Comparison of ENCODE assay signal across 8 mouse cellular contexts in the genomic region with DNA sequence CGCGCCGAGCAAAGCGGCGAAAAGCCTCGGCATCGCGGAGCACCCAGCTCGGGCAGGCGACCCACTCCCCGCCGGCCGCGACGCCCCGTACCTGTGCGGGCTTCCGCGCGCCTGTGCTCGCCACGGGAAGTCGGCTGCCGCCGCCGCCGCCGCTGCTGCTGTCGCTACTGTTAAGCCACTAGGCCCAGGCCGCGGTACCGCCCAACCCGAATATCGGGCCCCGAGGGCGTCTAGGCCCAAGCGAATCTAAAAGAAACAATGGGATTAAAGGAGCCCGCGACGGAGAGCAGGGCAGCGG. TPM values are rescaled to one million over a fixed set of nuclear protein-coding genes. Genes with fewer than 3 reads are reported as not detected.
DNase-seq lines count a peak whose midpoint lies in the region; ATAC-seq and TF ChIP-seq lines count a peak whose summit lies in the region.

No protein-coding gene starts in this region.

- peak; percentile 40 for ATAC-seq in heart, embryonic 13.5 days (ENCODE audit: extremely low read depth, insufficient number of reproducible peaks, low FRiP score, low TSS enrichment)
- ATAC-seq in forebrain, embryonic 16.5 days: peak; percentile 14

- peaks cover 49% of the 10 kb centered on the region for H3K79me2 ChIP-seq in macrophage (ENCODE audit: inconsistent target)

- H3K9ac ChIP-seq in heart, embryonic 13.5 days: peak overlapping the region; percentile 100
- peak overlapping the region; percentile 99 for H3K9ac ChIP-seq in ES-E14 (ENCODE audit: insufficient read depth, low read depth, low read length, poor library complexity, severe bottlenecking)
- peak overlapping the region; percentile 100 for H3K9ac ChIP-seq in forebrain, embryonic 16.5 days (replicated peaks; ENCODE audit: low read depth, low read length)

- H3K36me3 ChIP-seq in heart, embryonic 13.5 days: peaks cover 38% of the 10 kb centered on the region
- H3K36me3 ChIP-seq in ES-E14 (ENCODE audit: control insufficient read depth, insufficient read depth, low read length, poor library complexity, severe bottlenecking): peaks cover 14% of the 10 kb centered on the region
- H3K36me3 ChIP-seq in forebrain, embryonic 16.5 days (ENCODE audit: control insufficient read depth, insufficient read depth): peaks cover 8% of the 10 kb centered on the region
- H3K36me3 ChIP-seq in macrophage (ENCODE audit: inconsistent target): peaks cover 38% of the 10 kb centered on the region

- H3K9me3 ChIP-seq in heart, embryonic 13.5 days: no peaks in the 10 kb centered on the region
- H3K9me3 ChIP-seq in ES-E14 (ENCODE audit: control insufficient read depth, insufficient read depth, low read depth, low read length): no peaks in the 10 kb centered on the region
- no peaks in the 10 kb centered on the region for H3K9me3 ChIP-seq in forebrain, embryonic 16.5 days (ENCODE audit: control insufficient read depth, low read length)

- H3K4me1 ChIP-seq in heart, embryonic 13.5 days: peaks cover 39% of the 10 kb centered on the region
- peaks cover 0 to 2% of the 10 kb centered on the region in 2 experiments; a peak in 2 of 4 replicates for H3K4me1 ChIP-seq in ES-E14 (ENCODE audit: control insufficient read depth in 2 of 2, insufficient read depth in 2 of 2, low read length in 2 of 2, poor library complexity in 1 of 2)
- peaks cover 25% of the 10 kb centered on the region for H3K4me1 ChIP-seq in forebrain, embryonic 16.5 days (replicated peaks; ENCODE audit: control insufficient read depth, insufficient read depth, low read length)

- peak overlapping the region; percentile 96 for H3K27ac ChIP-seq in heart, embryonic 13.5 days (replicated peaks)
- H3K27ac ChIP-seq in ES-E14 (ENCODE audit: insufficient read depth, low read depth, low read length, poor library complexity, severe bottlenecking): peak overlapping the region; percentile 96
- H3K27ac ChIP-seq in forebrain, embryonic 16.5 days (ENCODE audit: low read length): peak overlapping the region; percentile 98
- H3K27ac ChIP-seq in macrophage: peak overlapping the region; percentile 96

- no peaks in the 10 kb centered on the region for H3K27me3 ChIP-seq in heart, embryonic 13.5 days (replicated peaks)
- no peaks in the 10 kb centered on the region for H3K27me3 ChIP-seq in forebrain, embryonic 16.5 days (replicated peaks; ENCODE audit: control insufficient read depth, insufficient read depth, low read length)

- H3K4me3 ChIP-seq in heart, embryonic 13.5 days: peak overlapping the region; percentile 100
- H3K4me3 ChIP-seq in ES-E14 (ENCODE audit: insufficient read depth in 1 of 2, low read depth in 1 of 2, low read length in 2 of 2, poor library complexity in 1 of 2, severe bottlenecking in 1 of 2) (peak overlapping the region; percentile 72 to 90), macrophage (ENCODE audit: inconsistent target) (peak overlapping the region; percentile 93)
- H3K4me3 ChIP-seq in forebrain, embryonic 16.5 days (replicated peaks; ENCODE audit: low read length): peak overlapping the region; percentile 73

- 0% methylated on average over 41 of the region's 41 CpGs for WGBS in heart, embryonic 13.5 days
- 0% methylated on average over 33 of the region's 41 CpGs for WGBS in forebrain, embryonic 16.5 days
- 0% methylated on average over 27 of the region's 41 CpGs for WGBS in macrophage (ENCODE audit: missing documents)

- in situ Hi-C loops in ES-E14 (cut with MboI; ENCODE audit: low sequenced_read_pairs in 2 of 2, unreplicated experiment in 2 of 2): no loop called here

- H3K4me2 ChIP-seq in heart, embryonic 13.5 days: peak overlapping the region; percentile 84
- H3K4me2 ChIP-seq in forebrain, embryonic 16.5 days (ENCODE audit: low read length): no peak overlapping the region

- DNase-seq in heart, adult 9 months (ENCODE audit: low spot score in 2 of 2): no peak
- DNase-seq in ES-E14 (ENCODE audit: low read depth, low spot score): no peak
- no peak for DNase-seq in urinary bladder, adult 18-20 months (ENCODE audit: low spot score in 2 of 2)
- no peak for DNase-seq in layer of hippocampus, postnatal 10 days (ENCODE audit: low spot score in 2 of 2)
- DNase-seq in adrenal gland, postnatal 14 days: no peak

TF ChIP-seq in ES-E14, 5 proteins besides CTCF, POLR2A, EP300 and RAD21:
- no peak for TF ChIP-seq MAFK (IDR thresholded peaks at IDR 0.05; ENCODE audit: insufficient read depth, low read depth, low read length)
TF ChIP-seq in ES-E14: peak in this region for 0.

RNA-seq across cellular contexts. Expression of gene Rbm39, which starts 0.3 kb away (rescaled TPM):
- polyA plus RNA-seq in heart, embryonic 13.5 days (2015; fragmentation: Nextera tagmentation; extraction: Ambion mirVana): 360 and 386 TPM in 2 replicates
- 399 and 411 TPM in 2 replicates for total RNA-seq in ES-E14 (2012; rRNA removed)
- polyA plus RNA-seq in forebrain, embryonic 16.5 days (2015; fragmentation: Nextera tagmentation; extraction: Ambion mirVana): 494 and 529 TPM in 2 replicates
- 1,000 to 10,000 TPM; 2,157 to 4,730 (median 3,239) TPM for total RNA-seq in macrophage (2018; cell fraction: chromatin; rRNA removed)
- total RNA-seq in macrophage (2018; cell fraction: cytosol; rRNA removed): 100 to 1,000 TPM; 106 to 268 (median 139) TPM
- 1,000 to 10,000 TPM in 24 of 26 experiments, 100 to 1,000 TPM in 2; 796 to 2,492 (median 1,518) TPM for total RNA-seq in macrophage (2018; cell fraction: nucleus; rRNA removed)
- 158 to 239 TPM (median 203 TPM) in 3 replicates for polyA plus RNA-seq in macrophage (2018)
- 100 to 1,000 TPM; 290 to 339 TPM for total RNA-seq in layer of hippocampus, postnatal 10 days (2021)
- total RNA-seq in adrenal gland, postnatal 14 days (2021): 338 and 382 TPM in 2 replicates

RNA-seq across cellular contexts. Expression of gene Phf20, which starts 16.5 kb away (rescaled TPM):
- polyA plus RNA-seq in heart, embryonic 13.5 days (2015; fragmentation: Nextera tagmentation; extraction: Ambion mirVana): 46.9 and 48.6 TPM in 2 replicates
- 44.1 and 51.9 TPM in 2 replicates for total RNA-seq in ES-E14 (2012; rRNA removed)
- 148 and 181 TPM in 2 replicates for polyA plus RNA-seq in forebrain, embryonic 16.5 days (2015; fragmentation: Nextera tagmentation; extraction: Ambion mirVana)
- 100 to 1,000 TPM; 176 to 613 (median 471) TPM for total RNA-seq in macrophage (2018; cell fraction: chromatin; rRNA removed)
- 10 to 100 TPM; 18.1 to 64.1 (median 43.5) TPM for total RNA-seq in macrophage (2018; cell fraction: cytosol; rRNA removed)
- 100 to 1,000 TPM in 19 of 26 experiments, 10 to 100 TPM in 7; 55.0 to 247 (median 149) TPM for total RNA-seq in macrophage (2018; cell fraction: nucleus; rRNA removed)
- polyA plus RNA-seq in macrophage (2018): 30.3 to 83.9 TPM (median 31.8 TPM) in 3 replicates
- total RNA-seq in layer of hippocampus, postnatal 10 days (2021): 10 to 100 TPM; 75.4 to 86.9 TPM
- 40.9 and 44.4 TPM in 2 replicates for total RNA-seq in adrenal gland, postnatal 14 days (2021)

RNA-seq across cellular contexts. Expression of gene Nfs1, which starts 35.8 kb away (rescaled TPM):
- polyA plus RNA-seq in heart, embryonic 13.5 days (2015; fragmentation: Nextera tagmentation; extraction: Ambion mirVana): 58.1 and 61.1 TPM in 2 replicates
- 40.2 and 41.6 TPM in 2 replicates for total RNA-seq in ES-E14 (2012; rRNA removed)
- 39.7 and 45.2 TPM in 2 replicates for polyA plus RNA-seq in forebrain, embryonic 16.5 days (2015; fragmentation: Nextera tagmentation; extraction: Ambion mirVana)
- total RNA-seq in macrophage (2018; cell fraction: chromatin; rRNA removed): 10 to 100 TPM in 21 of 26 experiments, 1 to 10 TPM in 5; 8.7 to 56.2 (median 30.2) TPM
- 10 to 100 TPM; 20.5 to 31.6 (median 26.0) TPM for total RNA-seq in macrophage (2018; cell fraction: cytosol; rRNA removed)
- total RNA-seq in macrophage (2018; cell fraction: nucleus; rRNA removed): 10 to 100 TPM in 25 of 26 experiments, 1 to 10 TPM in 1; 8.2 to 39.3 (median 21.9) TPM
- polyA plus RNA-seq in macrophage (2018): 18.6 to 31.0 TPM (median 24.7 TPM) in 3 replicates
- 10 to 100 TPM; 33.1 to 35.3 TPM for total RNA-seq in layer of hippocampus, postnatal 10 days (2021)
- 71.2 and 77.5 TPM in 2 replicates for total RNA-seq in adrenal gland, postnatal 14 days (2021)

RNA-seq across cellular contexts. Expression of gene Romo1, which starts 35.9 kb away (rescaled TPM):
- polyA plus RNA-seq in heart, embryonic 13.5 days (2015; fragmentation: Nextera tagmentation; extraction: Ambion mirVana): 382 and 427 TPM in 2 replicates
- total RNA-seq in ES-E14 (2012; rRNA removed): 211 and 216 TPM in 2 replicates
- 295 and 326 TPM in 2 replicates for polyA plus RNA-seq in forebrain, embryonic 16.5 days (2015; fragmentation: Nextera tagmentation; extraction: Ambion mirVana)
- 10 to 100 TPM in 1 of 26 experiments, 1 to 10 TPM in 19, not detected in 6; 1.9 to 20.1 (median 4.0) TPM for total RNA-seq in macrophage (2018; cell fraction: chromatin; rRNA removed)
- 100 to 1,000 TPM in 13 of 26 experiments, 10 to 100 TPM in 13; 55.6 to 146 (median 91.7) TPM for total RNA-seq in macrophage (2018; cell fraction: cytosol; rRNA removed)
- 10 to 100 TPM in 24 of 26 experiments, 1 to 10 TPM in 2; 7.6 to 44.5 (median 19.3) TPM for total RNA-seq in macrophage (2018; cell fraction: nucleus; rRNA removed)
- 73.4 to 124 TPM (median 123 TPM) in 3 replicates for polyA plus RNA-seq in macrophage (2018)
- total RNA-seq in layer of hippocampus, postnatal 10 days (2021): 100 to 1,000 TPM; 230 to 245 TPM
- total RNA-seq in adrenal gland, postnatal 14 days (2021): 378 and 386 TPM in 2 replicates

RNA-seq across cellular contexts. Expression of gene Gm28036, which starts 52.9 kb away (rescaled TPM):
- 10.4 and 13.7 TPM in 2 replicates for polyA plus RNA-seq in heart, embryonic 13.5 days (2015; fragmentation: Nextera tagmentation; extraction: Ambion mirVana)
- total RNA-seq in ES-E14 (2012; rRNA removed): 19.5 and 23.0 TPM in 2 replicates
- polyA plus RNA-seq in forebrain, embryonic 16.5 days (2015; fragmentation: Nextera tagmentation; extraction: Ambion mirVana): 20.7 and 28.6 TPM in 2 replicates
- 10 to 100 TPM in 9 of 26 experiments, 1 to 10 TPM in 17; 2.0 to 18.0 (median 8.1) TPM for total RNA-seq in macrophage (2018; cell fraction: chromatin; rRNA removed)
- 10 to 100 TPM in 7 of 26 experiments, 1 to 10 TPM in 19; 5.8 to 19.7 (median 8.8) TPM for total RNA-seq in macrophage (2018; cell fraction: cytosol; rRNA removed)
- 10 to 100 TPM in 1 of 26 experiments, 1 to 10 TPM in 25; 1.7 to 15.0 (median 5.8) TPM for total RNA-seq in macrophage (2018; cell fraction: nucleus; rRNA removed)
- polyA plus RNA-seq in macrophage (2018): 6.1 to 13.9 TPM (median 8.1 TPM) in 3 replicates
- 10 to 100 TPM; 21.7 to 24.7 TPM for total RNA-seq in layer of hippocampus, postnatal 10 days (2021)
- 18.3 and 23.2 TPM in 2 replicates for total RNA-seq in adrenal gland, postnatal 14 days (2021)
